Mouse (Mus musculus): ENCODE measurements around the gene Naa10. TPM values are rescaled to one million over a fixed set of nuclear protein-coding genes. Genes with fewer than 3 reads are reported as not detected.

Gene Naa10
- polyA plus RNA-seq (2012; ENCODE audit: insufficient read depth, low replicate concordance) = 58.9 and 174 TPM in 2 replicates

- Histone ChIP-seq H3K36me3 (replicated peaks; ENCODE audit: low read length) (peaks cover 48% of the 10 kb centered on the region), H3K4me3 (replicated peaks) (peak within 1 kb of the TSS; percentile 95), H3K4me1 (peaks cover 36% of the 10 kb centered on the region), H3K9me3 (peaks cover 11% of the 10 kb centered on the region; the same call in 1 of the 2 replicates), H3K27me3 (replicated peaks) (peaks cover 23% of the 10 kb centered on the region)
- no peak for TF ChIP-seq GATA1 (IDR thresholded peaks at IDR 0.05; ENCODE audit: borderline replicate concordance, low read length)
- no peak for TF ChIP-seq FLI1 (IDR thresholded peaks at IDR 0.05; ENCODE audit: low read length)
These were observed at the start of gene Naa10, which contains the start of gene Arhgap4 for GRCm38 (mm10) chrX:73921823-73922549. Naa10 (minus strand) TSS chrX:73921944. Arhgap4 (minus strand) TSS chrX:73921870.

- Histone ChIP-seq H3K4me3 (replicated peaks) (no peak overlapping the region), H3K27me3 (replicated peaks) (peaks cover 19% of the 10 kb centered on the region), H3K36me3 (replicated peaks; ENCODE audit: low read length) (no peaks in the 10 kb centered on the region), H3K4me1 (peaks cover 37% of the 10 kb centered on the region), H3K9me3 (peaks cover 19% of the 10 kb centered on the region)
- TF ChIP-seq FLI1 (IDR thresholded peaks at IDR 0.05; ENCODE audit: low read length) = no peak
- TF ChIP-seq GATA1 (IDR thresholded peaks at IDR 0.05; ENCODE audit: borderline replicate concordance, low read length) = no peak
These were observed 49.0 kb upstream of the Naa10 start for GRCm38 (mm10) chrX:73970781-73971180.

DNA sequence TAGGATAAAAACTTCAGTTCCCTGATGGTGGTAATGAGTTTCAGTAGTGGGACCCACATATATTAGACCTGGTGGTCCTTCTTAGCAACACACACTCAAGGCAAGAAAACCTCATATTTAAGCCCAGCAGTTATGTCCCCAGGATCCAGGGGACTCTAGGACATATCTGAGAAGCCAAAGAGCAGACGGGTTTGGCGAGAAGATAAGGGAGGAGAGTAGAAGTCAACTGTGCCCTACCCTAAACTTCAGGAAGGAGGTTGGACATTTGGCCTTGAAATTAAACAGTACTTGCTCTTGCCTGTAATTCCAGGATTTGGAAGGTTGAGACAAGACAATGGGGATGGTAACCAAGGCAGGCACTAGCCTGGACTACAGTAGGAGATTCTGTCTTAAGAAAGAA lies 48.0 kb upstream of the Naa10 start:
- no peak overlapping the region for H3K4me3 ChIP-seq (replicated peaks)

DNA sequence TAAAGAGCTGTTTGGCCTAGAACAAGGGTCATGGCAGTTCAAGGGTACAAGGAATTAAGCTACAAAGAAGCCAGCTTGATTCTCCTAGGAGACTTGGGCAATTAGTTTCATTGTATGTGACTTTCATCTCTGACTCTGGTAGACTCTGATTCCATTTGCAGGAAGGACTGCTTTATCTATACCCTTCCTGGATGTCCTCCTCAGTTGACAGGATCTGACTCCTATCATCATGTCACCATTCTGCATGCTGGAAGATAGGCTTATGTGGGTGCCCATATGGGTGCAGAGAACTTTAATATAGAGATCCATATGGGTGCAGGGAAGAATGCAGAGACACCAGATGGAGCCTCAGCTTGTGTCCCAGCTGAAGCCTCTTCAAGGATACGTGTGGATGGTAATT lies 47.4 kb upstream of the Naa10 start:
- peaks cover 19% of the 10 kb centered on the region for H3K27me3 ChIP-seq (replicated peaks)
- TF ChIP-seq GATA1 (IDR thresholded peaks at IDR 0.05; ENCODE audit: borderline replicate concordance, low read length) (no peak), FLI1 (IDR thresholded peaks at IDR 0.05; ENCODE audit: low read length) (no peak)
- peaks cover 21% of the 10 kb centered on the region for H3K9me3 ChIP-seq
- H3K4me3 ChIP-seq (replicated peaks) = no peak overlapping the region
- H3K4me1 ChIP-seq = peaks cover 40% of the 10 kb centered on the region
- H3K36me3 ChIP-seq (replicated peaks; ENCODE audit: low read length) = no peaks in the 10 kb centered on the region

More for the DNA sequence above, 48.0 kb upstream of the Naa10 start:
- H3K27me3 ChIP-seq (replicated peaks) = peaks cover 21% of the 10 kb centered on the region
- H3K4me1 ChIP-seq = peaks cover 37% of the 10 kb centered on the region
- peaks cover 21% of the 10 kb centered on the region for H3K9me3 ChIP-seq
- no peak for TF ChIP-seq GATA1 (IDR thresholded peaks at IDR 0.05; ENCODE audit: borderline replicate concordance, low read length)
- no peak for TF ChIP-seq FLI1 (IDR thresholded peaks at IDR 0.05; ENCODE audit: low read length)
- no peaks in the 10 kb centered on the region for H3K36me3 ChIP-seq (replicated peaks; ENCODE audit: low read length)

GRCm38 (mm10) chrX:73967177-73968075 lies 45.7 kb upstream of the Naa10 start:
- TF ChIP-seq GATA1 (IDR thresholded peaks at IDR 0.05; ENCODE audit: borderline replicate concordance, low read length) (no peak), FLI1 (IDR thresholded peaks at IDR 0.05; ENCODE audit: low read length) (no peak)
- peaks cover 21% of the 10 kb centered on the region for H3K9me3 ChIP-seq
- H3K27me3 ChIP-seq (replicated peaks) = peaks cover 22% of the 10 kb centered on the region
- peak overlapping the region; percentile 95 for H3K4me3 ChIP-seq (replicated peaks)
- no peaks in the 10 kb centered on the region for H3K36me3 ChIP-seq (replicated peaks; ENCODE audit: low read length)
- H3K4me1 ChIP-seq = peaks cover 58% of the 10 kb centered on the region

DNA sequence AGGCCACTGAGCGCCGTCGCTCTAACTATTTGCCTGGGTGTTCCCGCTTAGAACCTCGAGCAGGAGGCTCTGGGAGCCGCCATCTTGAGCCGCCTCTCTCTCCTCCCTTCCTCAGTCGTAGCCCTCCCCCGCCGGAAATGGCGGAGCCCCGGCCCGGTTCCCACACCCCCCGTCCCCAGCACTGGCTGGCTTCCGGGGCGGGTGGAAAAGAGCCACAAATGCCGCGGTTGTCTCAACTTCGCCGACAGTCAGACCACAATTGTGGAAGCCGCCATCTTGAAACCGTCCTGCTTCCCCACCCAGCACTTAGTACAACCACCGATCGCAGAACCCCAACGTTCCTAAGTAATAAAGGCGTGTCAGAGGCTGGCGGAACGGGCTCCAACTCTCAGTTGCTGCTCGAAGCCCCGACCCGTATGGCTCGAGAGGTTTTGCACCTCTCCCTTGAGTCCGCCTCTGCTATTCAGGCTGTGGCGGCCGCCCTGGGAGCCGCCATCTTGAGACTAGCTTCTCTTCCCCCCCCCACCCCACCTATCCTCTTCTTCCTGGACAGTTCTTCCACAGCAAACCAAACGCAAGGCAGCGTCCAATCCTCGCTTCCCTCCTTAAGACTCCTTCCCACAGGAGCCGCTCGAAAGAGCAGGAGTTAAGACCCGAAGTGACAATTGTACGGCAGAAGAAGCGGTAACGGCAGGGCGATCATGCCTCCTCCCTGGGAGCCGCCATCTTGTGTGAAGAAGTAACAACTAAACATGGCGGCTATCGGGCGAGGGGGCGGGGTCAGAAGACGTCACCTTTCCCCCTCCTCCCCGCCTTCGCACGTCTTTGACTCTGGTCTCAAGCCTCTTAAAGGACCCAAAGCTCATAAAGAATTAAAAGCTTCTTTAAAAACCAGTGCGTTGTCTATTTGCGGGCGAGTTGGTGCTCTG lies 44.8 kb upstream of the Naa10 start, which contains the start of gene Hcfc1:
TSS of gene Hcfc1 (minus strand) at position 110 of the 929 bp plus-strand sequence.
- Histone ChIP-seq H3K4me3 (replicated peaks) (peak within 1 kb of the TSS; percentile 95), H3K9me3 (peaks cover 21% of the 10 kb centered on the region), H3K4me1 (peaks cover 59% of the 10 kb centered on the region), H3K27me3 (replicated peaks) (peaks cover 22% of the 10 kb centered on the region), H3K36me3 (replicated peaks; ENCODE audit: low read length) (peaks cover 9% of the 10 kb centered on the region)
- TF ChIP-seq GATA1 (IDR thresholded peaks at IDR 0.05; ENCODE audit: borderline replicate concordance, low read length) = no peak
- TF ChIP-seq FLI1 (IDR thresholded peaks at IDR 0.05; ENCODE audit: low read length) = no peak

- peak overlapping the region; percentile 95 for H3K4me3 ChIP-seq (replicated peaks)
- H3K4me1 ChIP-seq = peaks cover 60% of the 10 kb centered on the region
- H3K9me3 ChIP-seq = peaks cover 21% of the 10 kb centered on the region
- peaks cover 20% of the 10 kb centered on the region for H3K36me3 ChIP-seq (replicated peaks; ENCODE audit: low read length)
- peaks cover 23% of the 10 kb centered on the region for H3K27me3 ChIP-seq (replicated peaks)
- TF ChIP-seq GATA1 (IDR thresholded peaks at IDR 0.05; ENCODE audit: borderline replicate concordance, low read length) = no peak
- no peak for TF ChIP-seq FLI1 (IDR thresholded peaks at IDR 0.05; ENCODE audit: low read length)
These were observed 43.6 kb upstream of the Naa10 start for GRCm38 (mm10) chrX:73965307-73965706.

- peaks cover 23% of the 10 kb centered on the region for H3K27me3 ChIP-seq (replicated peaks)
- peaks cover 21% of the 10 kb centered on the region for H3K9me3 ChIP-seq
- peaks cover 29% of the 10 kb centered on the region for H3K36me3 ChIP-seq (replicated peaks; ENCODE audit: low read length)
- TF ChIP-seq FLI1 (IDR thresholded peaks at IDR 0.05; ENCODE audit: low read length) (no peak), GATA1 (IDR thresholded peaks at IDR 0.05; ENCODE audit: borderline replicate concordance, low read length) (no peak)
- peaks cover 61% of the 10 kb centered on the region for H3K4me1 ChIP-seq
- H3K4me3 ChIP-seq (replicated peaks) = peak overlapping the region; percentile 95
These were observed 42.6 kb upstream of the Naa10 start for GRCm38 (mm10) chrX:73964363-73964762.

DNA sequence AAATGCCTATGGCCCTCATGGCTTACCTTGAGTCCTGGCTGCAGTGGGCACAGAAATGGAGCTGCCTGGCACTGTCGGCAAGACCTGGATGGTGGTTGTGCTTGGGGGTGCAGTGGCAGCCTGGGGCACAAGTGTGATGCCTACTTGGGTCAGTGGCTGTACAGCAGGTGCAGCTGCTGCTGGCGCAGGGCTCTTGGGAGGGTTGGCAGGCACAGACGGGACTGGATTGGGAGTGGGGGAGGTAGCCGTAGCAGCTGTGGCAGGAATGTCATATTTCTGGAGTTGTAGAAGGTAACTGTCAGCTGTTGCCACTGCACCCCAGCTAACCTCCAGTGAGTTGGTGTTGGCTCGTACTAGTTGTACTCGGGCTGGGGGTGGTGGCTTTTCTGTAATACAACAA lies 33.2 kb upstream of the Naa10 start:
- peaks cover 21% of the 10 kb centered on the region for H3K4me1 ChIP-seq
- TF ChIP-seq FLI1 (IDR thresholded peaks at IDR 0.05; ENCODE audit: low read length) (no peak), GATA1 (IDR thresholded peaks at IDR 0.05; ENCODE audit: borderline replicate concordance, low read length) (no peak)
- no peak overlapping the region for H3K4me3 ChIP-seq (replicated peaks)
- peaks cover 26% of the 10 kb centered on the region for H3K27me3 ChIP-seq (replicated peaks)
- peaks cover 98% of the 10 kb centered on the region for H3K36me3 ChIP-seq (replicated peaks; ENCODE audit: low read length)
- no peaks in the 10 kb centered on the region for H3K9me3 ChIP-seq
